Mouse (Mus musculus) kidney, adult 9 months (tissue): ENCODE results near the gene Prkd1.

Source experiments
- DNase-seq: peaks from one replicate; pipeline ENCODE4 v3.0.0; 2022

Prkd1 gene

DNA sequence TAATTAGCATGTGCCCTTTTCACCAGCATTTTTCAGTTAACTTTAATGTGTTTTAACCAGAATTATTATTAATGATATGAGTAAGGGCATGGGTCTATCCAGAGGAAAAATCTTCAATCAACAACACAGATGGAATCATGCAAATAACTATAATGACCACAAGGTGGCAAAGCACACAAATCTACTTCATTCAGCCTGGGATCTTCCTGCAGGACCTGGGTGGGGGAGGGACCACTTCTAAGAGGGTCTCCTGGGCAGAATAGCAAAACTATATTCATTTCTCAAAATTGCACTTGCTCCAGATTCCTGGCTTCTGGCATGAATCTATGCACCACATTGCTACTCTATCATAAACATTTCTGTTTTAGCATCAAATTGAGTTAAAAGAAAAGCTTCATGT, 334.3 kb downstream of the Prkd1 start:
- peak; percentile 1 for DNase-seq

DNA sequence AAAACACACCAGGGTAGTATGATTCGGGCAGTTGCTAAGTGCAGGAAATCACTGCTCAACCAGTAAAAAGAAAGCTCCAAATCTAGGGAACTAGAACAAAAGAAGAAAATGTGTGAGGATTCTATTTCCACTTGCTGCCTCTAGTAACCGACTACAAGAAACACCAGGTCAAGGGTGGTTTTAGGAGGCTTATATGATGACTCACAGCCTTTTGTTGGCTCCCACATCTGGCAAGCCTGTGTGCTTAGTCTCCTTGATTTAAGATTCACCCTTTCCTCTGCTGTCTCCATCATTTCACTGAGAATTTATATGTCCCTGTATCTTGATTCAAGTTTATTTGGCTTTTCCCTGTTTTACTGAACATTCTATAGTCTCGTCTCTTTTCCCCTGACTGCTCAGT, 339.6 kb downstream of the Prkd1 start:
- DNase-seq, result no peak

DNA sequence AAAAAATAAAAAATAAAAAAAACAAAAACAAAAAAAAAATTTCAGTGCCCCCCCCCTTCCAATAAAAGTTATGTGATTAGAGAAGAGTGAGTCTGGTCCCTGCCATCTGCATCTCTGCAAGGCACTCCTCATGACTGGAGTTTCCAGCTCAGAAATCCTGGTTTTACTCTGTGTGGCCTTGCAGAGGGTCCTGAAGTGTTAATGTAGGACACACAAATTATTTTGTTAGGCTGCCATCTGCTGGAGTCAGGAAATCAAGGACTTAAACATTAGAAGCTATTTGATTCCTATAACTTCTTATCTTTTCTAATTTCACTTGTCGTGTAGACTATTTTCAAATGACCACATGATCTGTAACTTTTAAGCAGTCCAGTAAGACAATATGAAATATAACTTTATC, 347.6 kb downstream of the Prkd1 start:
- DNase-seq, result peak; percentile 2

DNA sequence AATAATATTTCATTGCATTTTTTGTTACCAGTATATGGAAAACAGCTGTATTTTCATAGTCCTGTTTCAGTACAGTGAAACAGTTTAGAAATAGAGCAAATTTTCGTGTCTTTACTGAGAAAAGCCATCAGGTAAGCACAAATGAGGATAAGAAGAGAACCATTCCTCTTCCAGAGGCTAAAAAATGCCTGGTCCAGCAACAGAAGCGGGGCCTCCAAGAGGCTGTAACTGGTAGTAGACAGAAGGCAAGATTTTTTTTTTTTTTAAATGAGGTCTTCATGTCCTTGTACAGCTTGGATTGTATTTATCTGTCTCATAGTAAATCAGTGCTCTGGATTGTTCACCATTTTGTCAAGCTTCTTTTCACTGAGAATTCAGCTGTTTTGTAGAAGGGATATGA, 352.8 kb downstream of the Prkd1 start:
- DNase-seq, result no peak

DNA sequence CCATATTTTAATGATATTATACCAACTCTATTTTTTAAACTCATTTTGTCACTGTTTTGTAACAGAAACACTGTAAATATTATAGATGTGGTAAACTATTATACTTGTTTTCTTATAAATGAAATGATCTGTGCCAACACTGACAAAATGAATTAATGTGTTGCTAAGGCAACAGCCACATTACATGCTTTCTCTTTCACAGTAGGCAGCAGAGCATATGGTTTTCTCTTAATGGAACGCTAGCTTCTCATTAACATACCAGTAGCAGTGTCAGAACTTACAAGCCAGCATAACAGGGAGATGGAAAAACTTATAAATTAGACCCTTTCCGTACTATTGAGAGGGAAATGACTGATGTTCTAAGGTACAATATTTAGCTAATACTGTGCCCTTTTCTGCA, 353.3 kb downstream of the Prkd1 start:
- no peak for DNase-seq

DNA sequence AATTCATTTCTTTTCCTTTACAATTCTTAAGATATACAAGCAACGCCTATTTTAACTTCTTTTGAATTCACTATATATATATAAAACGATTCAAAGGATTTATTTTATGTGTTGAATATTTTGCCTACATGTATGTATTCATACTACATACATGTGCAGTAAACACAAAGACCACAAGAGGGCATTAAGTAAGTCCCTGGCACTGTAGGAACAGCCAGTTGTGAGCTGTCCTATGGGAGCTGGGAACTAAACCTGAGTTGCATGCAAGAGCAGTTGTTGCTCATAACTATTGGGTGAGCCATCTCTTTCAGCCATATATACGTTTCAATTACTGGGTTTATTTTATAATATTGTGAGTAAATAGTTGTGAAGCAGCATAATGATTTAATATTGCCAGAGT, 356.1 kb downstream of the Prkd1 start:
- DNase-seq, result peak; percentile 15
